Mouse (Mus musculus): Measurements from ENCODE around the gene Fgd3.

- no peak for TF ChIP-seq POLR2A (IDR thresholded peaks at IDR 0.05; ENCODE audit: insufficient read depth, low read length)
- TF ChIP-seq EP300 (IDR thresholded peaks at IDR 0.05; ENCODE audit: insufficient read depth, low read depth, low read length) = no peak
- peak; percentile 50 for TF ChIP-seq CTCF (IDR thresholded peaks at IDR 0.05; ENCODE audit: low read depth, low read length)
Observed at GRCm38 (mm10) chr13:49338893-49339546, 18.9 kb upstream of the Fgd3 start.
